Mouse (Mus musculus) liver, adult 10 weeks (tissue): ENCODE data around the gene Neu2. TPM values are rescaled to one million over a fixed set of nuclear protein-coding genes. Genes with fewer than 3 reads are reported as not detected.

Experiments
- polyA plus RNA-seq: library from polyadenylated mRNA; stranded (reverse); fragments of 350-450 nt; fragmentation: Illumina TruSeq; extraction: RNeasy Lipid Tissue Mini Kit (QIAGEN cat#74804); gene quantifications from one replicate; pipeline ENCODE4 v1.2.3, GENCODE M21; 2014; ENCODE audit warnings: low read depth, low replicate concordance

The Neu2 gene
- polyA plus RNA-seq, result 0.37 TPM

GRCm38 (mm10) chr1:87509561-87510165, at the start of gene Neu2:
TSS of gene Neu2 (plus strand) at chr1:87509889.

GRCm38 (mm10) chr1:87469971-87470370, 39.7 kb upstream of the Neu2 start, which contains the start of gene Snorc:
TSS of gene Snorc (plus strand) at chr1:87470271.

GRCm38 (mm10) chr1:87573800-87574215, 64.1 kb downstream of the Neu2 start, which contains the start of gene Ngef:
TSS of gene Ngef (minus strand) at chr1:87573870.

GRCm38 (mm10) chr1:87620211-87620668, 110.6 kb downstream of the Neu2 start, which contains the start of gene Inpp5d:
TSS of gene Inpp5d (plus strand) at chr1:87620312.

Other genes starting within 250 kb of the Neu2 start
- gene Efhd1, start 245.5 kb upstream of the Neu2 start, polyA plus RNA-seq, result 0.82 TPM
- 33.4 TPM for gene Gigyf2, start 182.9 kb upstream of the Neu2 start, polyA plus RNA-seq
- not detected for gene Kcnj13, start 115.2 kb upstream of the Neu2 start, polyA plus RNA-seq
- not detected for gene Snorc, start 39.6 kb upstream of the Neu2 start, polyA plus RNA-seq
- 2.2 TPM for gene Ngef, start 64.0 kb downstream of the Neu2 start, polyA plus RNA-seq
- 2.2 TPM for gene Inpp5d, start 110.4 kb downstream of the Neu2 start, polyA plus RNA-seq
- gene Atg16l1, start 246.0 kb downstream of the Neu2 start, polyA plus RNA-seq, result 13.3 TPM